Mouse (Mus musculus) forebrain, embryonic 12.5 days (tissue): ENCODE data around the gene Asf1a. TPM values are rescaled to one million over a fixed set of nuclear protein-coding genes. Genes with fewer than 3 reads are reported as not detected.
"Not testable (repeated sequence)": the region's sequence is repeated elsewhere in the genome, so short reads cannot be mapped to it uniquely, and the experiment has no call there.

Experiments
- ATAC-seq: fragments of 200-750 bp; cut with Nextera tagmentation; 2 replicates; pipeline ENCODE4 v1.8.0; 2017; ENCODE audit warnings: moderate TSS enrichment; ENCODE audit not compliant: low FRiP score
- H3K27ac ChIP-seq: fragments of 300-500 bp; sonication (generic); 2 replicates; pipeline ENCODE4 v1.5.1; 2016; ENCODE audit warnings: mild to moderate bottlenecking
- H3K27me3 ChIP-seq: fragments of 300-500 bp; sonication (generic); 2 replicates; pipeline ENCODE4 v1.6.1; 2016; ENCODE audit warnings: mild to moderate bottlenecking
- H3K36me3 ChIP-seq: fragments of 300-500 bp; sonication (generic); replicated peaks from 2 replicates; pipeline ENCODE4 v1.6.1; 2016; ENCODE audit warnings: mild to moderate bottlenecking
- H3K4me1 ChIP-seq: fragments of 300-500 bp; sonication (generic); 2 replicates; pipeline ENCODE4 v1.6.1; 2016
- H3K4me2 ChIP-seq: fragments of 300-500 bp; sonication (generic); 2 replicates; pipeline ENCODE4 v1.6.1; 2016; ENCODE audit warnings: mild to moderate bottlenecking, moderate library complexity
- H3K4me3 ChIP-seq: fragments of 300-500 bp; sonication (generic); replicated peaks from 2 replicates; pipeline ENCODE4 v1.5.1; 2016; ENCODE audit warnings: mild to moderate bottlenecking
- H3K9ac ChIP-seq: fragments of 300-500 bp; sonication (generic); 2 replicates; pipeline ENCODE4 v1.6.1; 2016; ENCODE audit warnings: mild to moderate bottlenecking
- H3K9me3 ChIP-seq: fragments of 300-500 bp; sonication (generic); 2 replicates; pipeline ENCODE4 v1.6.1; 2016
- WGBS: fragments of 180-500 bp; shearing (Covaris S2); methylation state at CpG from one replicate; pipeline ENCODE4 v1.1.7; 2016; 5-methylcytosine and 5-hydroxymethylcytosine counted together
- polyA plus RNA-seq: library from polyadenylated mRNA; unstranded; fragments of >200 nt; fragmentation: Nextera tagmentation; extraction: Ambion mirVana; gene quantifications from 2 replicates; pipeline ENCODE4 v1.2.1, GENCODE M21; 2016

Asf1a gene
- polyA plus RNA-seq, 1 experiment from 2014 or later, result 160 TPM

DNA sequence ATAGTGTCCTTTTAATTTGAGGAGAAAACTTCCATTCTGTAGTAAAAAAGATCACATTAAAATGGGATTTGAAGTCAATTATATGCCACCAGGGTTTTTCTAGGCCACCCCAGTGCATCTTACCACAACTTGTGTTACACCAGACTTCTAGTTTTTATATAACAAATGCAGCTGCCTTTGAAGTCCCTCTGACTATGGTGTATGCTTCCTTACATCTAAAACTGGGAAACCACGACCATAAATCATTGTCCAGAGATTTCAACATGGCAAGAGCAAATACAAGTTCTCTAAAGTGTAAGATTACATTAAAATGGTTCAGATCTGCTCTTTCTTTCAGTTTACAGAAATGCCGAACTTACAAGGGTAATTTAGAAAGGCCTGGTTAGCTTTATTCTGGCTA lies 11.7 kb downstream of the Asf1a start:
- H3K36me3 ChIP-seq, result peaks cover 61% of the 10 kb centered on the region
- 87% methylated on average over 2 of the region's 2 CpGs for WGBS

GRCm38 (mm10) chr10:53612172-53612571 lies 15.6 kb downstream of the Asf1a start:
- WGBS, result 87% methylated on average over 1 of the region's 1 CpGs
- no peaks in the 10 kb centered on the region for H3K27me3 ChIP-seq
- no peak overlapping the region for H3K9ac ChIP-seq
- H3K4me2 ChIP-seq, result no peak overlapping the region
- no peaks in the 10 kb centered on the region for H3K4me1 ChIP-seq
- H3K4me3 ChIP-seq, result no peak overlapping the region
- H3K27ac ChIP-seq, result no peak overlapping the region
- ATAC-seq, result peak; percentile 51; the same call in 1 of the 2 replicates
- H3K9me3 ChIP-seq, result no peaks in the 10 kb centered on the region
- H3K36me3 ChIP-seq, result peaks cover 58% of the 10 kb centered on the region

More for the DNA sequence above, 11.7 kb downstream of the Asf1a start:
- Histone ChIP-seq H3K4me3 (no peak overlapping the region), H3K4me2 (no peak overlapping the region), H3K27ac (no peak overlapping the region), H3K4me1 (no peaks in the 10 kb centered on the region), H3K27me3 (no peaks in the 10 kb centered on the region), H3K9me3 (no peaks in the 10 kb centered on the region), H3K9ac (no peak overlapping the region)
- no peak for ATAC-seq

GRCm38 (mm10) chr10:53613955-53614354 lies 17.4 kb downstream of the Asf1a start:
- H3K9ac ChIP-seq, result no peak overlapping the region
- H3K4me1 ChIP-seq, result no peaks in the 10 kb centered on the region
- no peak for ATAC-seq
- WGBS, result 96% methylated on average over 1 of the region's 1 CpGs
- no peak overlapping the region for H3K27ac ChIP-seq
- H3K9me3 ChIP-seq, result no peaks in the 10 kb centered on the region
- no peaks in the 10 kb centered on the region for H3K27me3 ChIP-seq
- no peak overlapping the region for H3K4me3 ChIP-seq
- peaks cover 47% of the 10 kb centered on the region for H3K36me3 ChIP-seq
- H3K4me2 ChIP-seq, result no peak overlapping the region

GRCm38 (mm10) chr10:53615850-53616616 lies 19.5 kb downstream of the Asf1a start:
- no peaks in the 10 kb centered on the region for H3K9me3 ChIP-seq
- no peak overlapping the region for H3K4me3 ChIP-seq
- ATAC-seq, result no peak
- peaks cover 40% of the 10 kb centered on the region for H3K36me3 ChIP-seq
- no peak overlapping the region for H3K27ac ChIP-seq
- no peaks in the 10 kb centered on the region for H3K27me3 ChIP-seq
- WGBS, result 90% methylated on average over 8 of the region's 8 CpGs
- H3K4me1 ChIP-seq, result no peaks in the 10 kb centered on the region
- H3K4me2 ChIP-seq, result no peak overlapping the region
- H3K9ac ChIP-seq, result no peak overlapping the region

GRCm38 (mm10) chr10:53629247-53629917 lies 32.8 kb downstream of the Asf1a start:
- no peaks in the 10 kb centered on the region for H3K9me3 ChIP-seq
- no peaks in the 10 kb centered on the region for H3K27me3 ChIP-seq
- peaks cover 6% of the 10 kb centered on the region; the same call in 1 of the 2 replicates for H3K4me1 ChIP-seq
- H3K4me3 ChIP-seq, result peak overlapping the region; percentile 77
- under 1% methylated on average over 66 of the region's 67 CpGs for WGBS
- peak; percentile 81 for ATAC-seq
- peak overlapping the region; percentile 92 for H3K27ac ChIP-seq
- peak overlapping the region; percentile 44 for H3K4me2 ChIP-seq
- H3K36me3 ChIP-seq, result peaks cover 6% of the 10 kb centered on the region
- peak overlapping the region; percentile 78 for H3K9ac ChIP-seq

- H3K9ac ChIP-seq, result peak overlapping the region; percentile 78
- H3K4me1 ChIP-seq, result peaks cover 6% of the 10 kb centered on the region; the same call in 1 of the 2 replicates
- peak; percentile 96 for ATAC-seq
- peak overlapping the region; percentile 92 for H3K27ac ChIP-seq
- under 1% methylated on average over 34 of the region's 35 CpGs for WGBS
- peak overlapping the region; percentile 44 for H3K4me2 ChIP-seq
- no peaks in the 10 kb centered on the region for H3K27me3 ChIP-seq
- peak overlapping the region; percentile 77 for H3K4me3 ChIP-seq
- peaks cover 6% of the 10 kb centered on the region for H3K36me3 ChIP-seq
- H3K9me3 ChIP-seq, result no peaks in the 10 kb centered on the region
Observed at GRCm38 (mm10) chr10:53629918-53630250, 33.3 kb downstream of the Asf1a start.

DNA sequence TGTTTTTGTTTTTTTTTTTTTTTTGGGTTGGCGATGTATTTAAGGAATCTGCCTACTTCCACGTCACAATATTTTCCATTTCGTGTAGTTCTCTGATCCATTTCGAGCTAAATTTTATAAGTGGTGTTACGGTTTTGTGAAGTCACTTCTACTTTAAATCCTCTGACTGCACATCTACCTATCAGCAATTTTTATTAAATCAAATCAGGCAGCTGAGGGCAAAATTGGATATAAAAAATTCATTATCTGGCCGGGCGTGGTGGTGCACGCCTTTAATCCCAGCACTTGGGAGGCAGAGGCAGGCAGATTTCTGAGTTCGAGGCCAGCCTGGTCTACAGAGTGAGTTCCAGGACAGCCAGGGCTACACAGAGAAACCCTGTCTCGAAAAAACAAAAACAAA lies 33.8 kb downstream of the Asf1a start, which contains the start of gene Mcm9:
Mcm9 (minus strand) TSS at position 101 of the 400 bp plus-strand sequence.
- WGBS, result 62% methylated on average over 10 of the region's 10 CpGs
- H3K4me1 ChIP-seq, H3K36me3 ChIP-seq, H3K9me3 ChIP-seq, H3K27me3 ChIP-seq, ATAC-seq: not testable (repeated sequence)
- peak within 1 kb of the TSS; percentile 92 for H3K27ac ChIP-seq
- H3K4me2 ChIP-seq, result peak within 1 kb of the TSS; percentile 44
- peak within 1 kb of the TSS; percentile 78 for H3K9ac ChIP-seq
- peak within 1 kb of the TSS; percentile 77 for H3K4me3 ChIP-seq

- no peak for ATAC-seq
- H3K27me3 ChIP-seq, result no peaks in the 10 kb centered on the region
- H3K9me3 ChIP-seq, result no peaks in the 10 kb centered on the region
- H3K27ac ChIP-seq, result no peak overlapping the region
- H3K36me3 ChIP-seq, result no peaks in the 10 kb centered on the region
- H3K4me2 ChIP-seq, result no peak overlapping the region
- H3K4me1 ChIP-seq, result no peaks in the 10 kb centered on the region
- whole genome bisulfite sequencing, result 65% methylated on average over 10 of the region's 10 CpGs
- H3K4me3 ChIP-seq, result no peak overlapping the region
- H3K9ac ChIP-seq, result no peak overlapping the region
Observed at GRCm38 (mm10) chr10:53634160-53634559, 37.6 kb downstream of the Asf1a start.

DNA sequence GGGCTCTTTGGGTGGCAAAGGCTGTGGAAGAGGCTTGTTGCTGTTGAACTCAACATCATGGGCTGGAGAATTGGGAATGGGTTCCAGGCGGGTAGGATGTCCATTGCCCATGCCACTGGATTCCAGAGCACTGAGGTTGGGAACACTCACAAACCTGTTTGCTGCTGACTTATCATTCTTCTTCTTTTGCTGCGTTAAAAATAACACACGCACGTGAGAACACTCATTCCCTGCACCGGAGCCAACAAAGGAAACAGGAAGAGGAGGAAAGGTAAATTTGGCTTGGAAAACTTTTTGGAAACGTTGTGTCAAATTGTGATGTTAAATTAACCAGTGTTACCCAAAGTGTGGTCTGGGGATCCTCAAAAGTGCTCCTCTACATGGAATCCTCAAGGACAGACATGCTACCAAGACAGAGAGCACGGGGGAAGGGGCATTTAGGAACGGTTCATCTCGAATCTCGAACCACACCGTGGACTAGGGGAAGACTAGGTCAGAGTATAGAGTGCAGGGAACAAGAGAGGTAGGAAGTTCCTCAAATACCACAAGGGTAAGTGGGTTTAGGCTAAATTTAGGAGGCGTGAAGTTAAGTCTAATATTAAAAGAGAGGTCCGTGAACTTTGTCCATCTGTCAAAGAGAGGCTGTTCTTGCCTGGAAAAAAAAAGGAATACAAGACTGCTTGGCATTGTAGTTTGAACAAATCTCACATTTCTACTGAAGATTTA lies 38.9 kb downstream of the Asf1a start:
- ATAC-seq, result no peak
- Histone ChIP-seq H3K9ac (no peak overlapping the region), H3K27me3 (no peaks in the 10 kb centered on the region), H3K4me2 (no peak overlapping the region), H3K4me1 (no peaks in the 10 kb centered on the region), H3K9me3 (no peaks in the 10 kb centered on the region), H3K27ac (no peak overlapping the region), H3K36me3 (no peaks in the 10 kb centered on the region), H3K4me3 (no peak overlapping the region)
- WGBS, result 89% methylated on average over 13 of the region's 13 CpGs

GRCm38 (mm10) chr10:53641507-53641906 lies 45.0 kb downstream of the Asf1a start:
- no peak overlapping the region for H3K9ac ChIP-seq
- no peaks in the 10 kb centered on the region for H3K27me3 ChIP-seq
- H3K4me3 ChIP-seq, result no peak overlapping the region
- H3K36me3 ChIP-seq, result no peaks in the 10 kb centered on the region
- no peak overlapping the region for H3K4me2 ChIP-seq
- H3K9me3 ChIP-seq, result no peaks in the 10 kb centered on the region
- no peak overlapping the region for H3K27ac ChIP-seq
- H3K4me1 ChIP-seq, result no peaks in the 10 kb centered on the region
- ATAC-seq, result 0 out of 2 replicates have a peak, but pooled peaks have one; percentile 55

GRCm38 (mm10) chr10:53650683-53651082 lies 54.1 kb downstream of the Asf1a start:
- no peaks in the 10 kb centered on the region for H3K9me3 ChIP-seq
- H3K4me2 ChIP-seq, result no peak overlapping the region
- H3K36me3 ChIP-seq, result no peaks in the 10 kb centered on the region
- no peak overlapping the region for H3K9ac ChIP-seq
- H3K4me1 ChIP-seq, result no peaks in the 10 kb centered on the region
- no peaks in the 10 kb centered on the region for H3K27me3 ChIP-seq
- no peak for ATAC-seq
- WGBS, result 82% methylated on average over 2 of the region's 2 CpGs
- no peak overlapping the region for H3K27ac ChIP-seq
- no peak overlapping the region for H3K4me3 ChIP-seq

DNA sequence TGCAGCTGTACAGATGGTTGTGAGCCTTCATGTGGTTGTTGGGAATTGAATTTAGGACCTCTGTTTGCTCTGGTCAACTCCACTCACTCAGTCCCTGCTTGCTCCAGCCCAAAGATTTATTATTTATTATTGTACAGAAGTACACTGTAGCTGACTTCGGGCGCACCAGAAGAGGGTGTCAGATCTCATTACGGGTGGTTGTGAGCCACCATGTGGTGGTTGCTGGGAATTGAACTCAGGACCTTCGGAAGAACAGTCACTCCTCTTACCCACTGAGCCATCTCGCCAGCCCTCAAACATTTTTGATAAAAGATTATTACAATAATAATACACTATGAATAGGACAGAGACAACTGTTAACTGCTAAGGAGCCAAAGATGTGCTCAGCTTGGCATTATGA lies 57.7 kb downstream of the Asf1a start:
- not testable (repeated sequence) for H3K4me1 ChIP-seq, H3K36me3 ChIP-seq, H3K4me2 ChIP-seq, ATAC-seq, H3K27me3 ChIP-seq, H3K4me3 ChIP-seq, H3K27ac ChIP-seq, H3K9me3 ChIP-seq, H3K9ac ChIP-seq
- 84% methylated on average over 5 of the region's 5 CpGs for WGBS
